Mouse (Mus musculus) large intestine, adult 2 months (tissue): ENCODE measurements around the gene 4930452B06Rik. TPM values are rescaled to one million over a fixed set of nuclear protein-coding genes. Genes with fewer than 3 reads are reported as not detected.

Experiments used
- DNase-seq: peaks from one replicate; pipeline ENCODE4 v3.0.0-alpha.2; 2012; ENCODE audit warnings: low read depth, low spot score
- WGBS: fragments of 180-500 bp; shearing (Covaris S2); methylation state at CpG from one replicate; pipeline ENCODE4 v1.1.7; 2018; 5-methylcytosine and 5-hydroxymethylcytosine counted together
- polyA plus RNA-seq: library from polyadenylated mRNA; depleted of rRNA; stranded (reverse); fragments of >200 nt; gene quantifications from 2 replicates; pipeline ENCODE4 v1.2.3, GENCODE M21; 2012

4930452B06Rik gene
- polyA plus RNA-seq, 1 experiment, result 0.09 TPM

DNA sequence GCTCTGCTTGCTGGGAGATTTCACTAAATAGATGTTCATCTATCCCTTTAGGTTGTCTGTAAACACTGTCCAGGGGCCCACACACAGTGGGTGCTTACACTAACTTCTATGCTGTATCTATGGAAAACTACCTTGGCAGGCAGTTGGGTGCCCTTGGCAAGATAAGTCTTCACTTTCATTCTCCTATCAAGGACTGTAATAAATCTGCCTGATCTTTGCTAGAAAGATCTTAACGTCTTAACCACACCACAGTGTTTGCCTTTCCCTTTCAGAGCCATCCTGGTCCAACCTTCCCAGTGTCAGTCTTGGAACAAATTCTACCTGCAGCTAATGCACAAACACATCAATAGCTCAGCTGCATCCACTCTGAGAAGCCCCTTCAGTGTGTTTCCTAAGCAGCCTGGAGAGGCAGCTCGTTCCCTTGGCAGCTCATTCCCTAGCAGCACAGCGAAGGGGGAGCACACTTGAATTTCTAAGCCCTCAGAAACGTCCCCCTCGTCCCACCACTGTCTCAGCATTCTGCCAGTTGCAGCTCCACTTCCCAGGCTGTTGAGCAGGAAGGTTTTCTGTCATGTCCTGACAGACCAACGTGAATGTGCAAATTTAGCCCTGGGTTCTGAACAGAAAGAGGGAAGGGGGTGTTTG, 273.7 kb downstream of the 4930452B06Rik start:
- WGBS, result 34% methylated on average over 6 of the region's 6 CpGs

More for the DNA sequence above, 273.7 kb downstream of the 4930452B06Rik start:
- no peak for DNase-seq
